Mouse (Mus musculus): ENCODE data around the gene Ninj2. TPM values are rescaled to one million over a fixed set of nuclear protein-coding genes. Genes with fewer than 3 reads are reported as not detected.

Gene Ninj2
- polyA plus RNA-seq, 1 experiment from 2014 or later = not detected

GRCm38 (mm10) chr6:120190912-120191311 lies 97.8 kb downstream of the Ninj2 start:
- ATAC-seq (replicated peaks; ENCODE audit: low FRiP score, low TSS enrichment, low read depth) = no peak
- no peak overlapping the region for H3K27ac ChIP-seq (ENCODE audit: low read depth)

GRCm38 (mm10) chr6:120191396-120192170 lies 98.4 kb downstream of the Ninj2 start:
- ATAC-seq (replicated peaks; ENCODE audit: low FRiP score, low TSS enrichment, low read depth) = no peak
- WGBS = 39% methylated on average over 7 of the region's 7 CpGs
- H3K36me3 ChIP-seq (ENCODE audit: control insufficient read depth, insufficient read depth, low read length) = no peaks in the 10 kb centered on the region
- no peaks in the 10 kb centered on the region for H3K27me3 ChIP-seq (replicated peaks; ENCODE audit: control insufficient read depth, insufficient read depth, low read length)
- no peaks in the 10 kb centered on the region for H3K9me3 ChIP-seq (ENCODE audit: control insufficient read depth, low read length)
- H3K4me1 ChIP-seq (replicated peaks; ENCODE audit: control insufficient read depth, insufficient read depth, low read length) = peaks cover 16% of the 10 kb centered on the region; the same call in 1 of the 2 replicates
- no peak overlapping the region for H3K4me2 ChIP-seq (ENCODE audit: low read length)
- no peak for DNase-seq (ENCODE audit: low spot score)
- no peak overlapping the region for H3K9ac ChIP-seq (ENCODE audit: low read length)
- no peak overlapping the region for H3K27ac ChIP-seq (ENCODE audit: low read depth)
- H3K4me3 ChIP-seq (ENCODE audit: low read depth, low read length) = no peak overlapping the region

More at GRCm38 (mm10) chr6:120190912-120191311, 97.8 kb downstream of the Ninj2 start:
- Histone ChIP-seq H3K36me3 (ENCODE audit: control insufficient read depth, insufficient read depth, low read length) (no peaks in the 10 kb centered on the region), H3K4me1 (replicated peaks; ENCODE audit: control insufficient read depth, insufficient read depth, low read length) (peaks cover 16% of the 10 kb centered on the region; the same call in 1 of the 2 replicates), H3K4me2 (ENCODE audit: low read length) (no peak overlapping the region), H3K9ac (ENCODE audit: low read length) (no peak overlapping the region), H3K4me3 (ENCODE audit: low read depth, low read length) (no peak overlapping the region), H3K9me3 (ENCODE audit: control insufficient read depth, low read length) (no peaks in the 10 kb centered on the region), H3K27me3 (replicated peaks; ENCODE audit: control insufficient read depth, insufficient read depth, low read length) (no peaks in the 10 kb centered on the region)
- DNase-seq (ENCODE audit: low spot score) = no peak
- 28% methylated on average over 4 of the region's 4 CpGs for WGBS

GRCm38 (mm10) chr6:120192211-120192870 lies 99.2 kb downstream of the Ninj2 start:
- no peak overlapping the region for H3K4me3 ChIP-seq (ENCODE audit: low read depth, low read length)
- 28% methylated on average over 14 of the region's 15 CpGs for WGBS

GRCm38 (mm10) chr6:120193174-120193573 lies 100.0 kb downstream of the Ninj2 start:
- ATAC-seq (replicated peaks; ENCODE audit: low FRiP score, low TSS enrichment, low read depth) = no peak
- peaks cover 9% of the 10 kb centered on the region; the same call in 1 of the 2 replicates for H3K4me1 ChIP-seq (replicated peaks; ENCODE audit: control insufficient read depth, insufficient read depth, low read length)
- no peak overlapping the region for H3K9ac ChIP-seq (ENCODE audit: low read length)
- no peaks in the 10 kb centered on the region for H3K36me3 ChIP-seq (ENCODE audit: control insufficient read depth, insufficient read depth, low read length)
- no peaks in the 10 kb centered on the region for H3K9me3 ChIP-seq (ENCODE audit: control insufficient read depth, low read length)
- WGBS = 29% methylated on average over 5 of the region's 5 CpGs
- peak; percentile 72 for DNase-seq (ENCODE audit: low spot score)
- H3K27me3 ChIP-seq (replicated peaks; ENCODE audit: control insufficient read depth, insufficient read depth, low read length) = no peaks in the 10 kb centered on the region
- H3K27ac ChIP-seq (ENCODE audit: low read depth) = no peak overlapping the region
- H3K4me3 ChIP-seq (ENCODE audit: low read depth, low read length) = no peak overlapping the region
- no peak overlapping the region for H3K4me2 ChIP-seq (ENCODE audit: low read length)

More at GRCm38 (mm10) chr6:120192211-120192870, 99.2 kb downstream of the Ninj2 start:
- Histone ChIP-seq H3K4me2 (ENCODE audit: low read length) (0 out of 2 replicates have a peak overlapping the region, but pooled peaks have one; percentile 11), H3K27me3 (replicated peaks; ENCODE audit: control insufficient read depth, insufficient read depth, low read length) (no peaks in the 10 kb centered on the region), H3K27ac (ENCODE audit: low read depth) (no peak overlapping the region), H3K36me3 (ENCODE audit: control insufficient read depth, insufficient read depth, low read length) (no peaks in the 10 kb centered on the region), H3K9ac (ENCODE audit: low read length) (no peak overlapping the region), H3K4me1 (replicated peaks; ENCODE audit: control insufficient read depth, insufficient read depth, low read length) (peaks cover 16% of the 10 kb centered on the region; the same call in 1 of the 2 replicates), H3K9me3 (ENCODE audit: control insufficient read depth, low read length) (no peaks in the 10 kb centered on the region)
- DNase-seq (ENCODE audit: low spot score) (no peak), ATAC-seq (replicated peaks; ENCODE audit: low FRiP score, low TSS enrichment, low read depth) (peak; percentile 53)

GRCm38 (mm10) chr6:120193793-120194192 lies 100.6 kb downstream of the Ninj2 start:
- H3K4me2 ChIP-seq (ENCODE audit: low read length) = no peak overlapping the region
- ATAC-seq (replicated peaks; ENCODE audit: low FRiP score, low TSS enrichment, low read depth) (no peak), DNase-seq (ENCODE audit: low spot score) (no peak)
- no peak overlapping the region for H3K4me3 ChIP-seq (ENCODE audit: low read depth, low read length)
- no peaks in the 10 kb centered on the region for H3K27me3 ChIP-seq (replicated peaks; ENCODE audit: control insufficient read depth, insufficient read depth, low read length)
- no peak overlapping the region for H3K9ac ChIP-seq (ENCODE audit: low read length)
- 50% methylated on average over 1 of the region's 1 CpGs for WGBS
- H3K4me1 ChIP-seq (replicated peaks; ENCODE audit: control insufficient read depth, insufficient read depth, low read length) = 0 out of 2 replicates have a peak, but pooled peaks cover 2% of the 10 kb centered on the region
- H3K27ac ChIP-seq (ENCODE audit: low read depth) = no peak overlapping the region
- no peaks in the 10 kb centered on the region for H3K9me3 ChIP-seq (ENCODE audit: control insufficient read depth, low read length)
- no peaks in the 10 kb centered on the region for H3K36me3 ChIP-seq (ENCODE audit: control insufficient read depth, insufficient read depth, low read length)

GRCm38 (mm10) chr6:120194305-120194704 lies 101.2 kb downstream of the Ninj2 start:
- Histone ChIP-seq H3K27ac (ENCODE audit: low read depth) (no peak overlapping the region), H3K27me3 (replicated peaks; ENCODE audit: control insufficient read depth, insufficient read depth, low read length) (no peaks in the 10 kb centered on the region), H3K9me3 (ENCODE audit: control insufficient read depth, low read length) (no peaks in the 10 kb centered on the region), H3K4me3 (ENCODE audit: low read depth, low read length) (no peak overlapping the region), H3K4me1 (replicated peaks; ENCODE audit: control insufficient read depth, insufficient read depth, low read length) (no peaks in the 10 kb centered on the region), H3K4me2 (ENCODE audit: low read length) (no peak overlapping the region), H3K36me3 (ENCODE audit: control insufficient read depth, insufficient read depth, low read length) (no peaks in the 10 kb centered on the region), H3K9ac (ENCODE audit: low read length) (no peak overlapping the region)
- 54% methylated on average over 10 of the region's 10 CpGs for WGBS
- DNase-seq (ENCODE audit: low spot score) (no peak), ATAC-seq (replicated peaks; ENCODE audit: low FRiP score, low TSS enrichment, low read depth) (no peak)

GRCm38 (mm10) chr6:120194963-120195362 lies 101.8 kb downstream of the Ninj2 start:
- DNase-seq (ENCODE audit: low spot score) (no peak), ATAC-seq (replicated peaks; ENCODE audit: low FRiP score, low TSS enrichment, low read depth) (no peak)
- no peak overlapping the region for H3K4me2 ChIP-seq (ENCODE audit: low read length)
- no peaks in the 10 kb centered on the region for H3K9me3 ChIP-seq (ENCODE audit: control insufficient read depth, low read length)
- 26% methylated on average over 7 of the region's 7 CpGs for WGBS
- H3K36me3 ChIP-seq (ENCODE audit: control insufficient read depth, insufficient read depth, low read length) = no peaks in the 10 kb centered on the region
- no peaks in the 10 kb centered on the region for H3K4me1 ChIP-seq (replicated peaks; ENCODE audit: control insufficient read depth, insufficient read depth, low read length)
- no peak overlapping the region for H3K27ac ChIP-seq (ENCODE audit: low read depth)
- H3K27me3 ChIP-seq (replicated peaks; ENCODE audit: control insufficient read depth, insufficient read depth, low read length) = no peaks in the 10 kb centered on the region
- H3K4me3 ChIP-seq (ENCODE audit: low read depth, low read length) = no peak overlapping the region
- H3K9ac ChIP-seq (ENCODE audit: low read length) = no peak overlapping the region

- Histone ChIP-seq H3K27me3 (replicated peaks; ENCODE audit: control insufficient read depth, insufficient read depth, low read length) (no peaks in the 10 kb centered on the region), H3K4me2 (ENCODE audit: low read length) (no peak overlapping the region), H3K4me3 (ENCODE audit: low read depth, low read length) (no peak overlapping the region), H3K4me1 (replicated peaks; ENCODE audit: control insufficient read depth, insufficient read depth, low read length) (no peaks in the 10 kb centered on the region), H3K27ac (ENCODE audit: low read depth) (no peak overlapping the region), H3K9me3 (ENCODE audit: control insufficient read depth, low read length) (no peaks in the 10 kb centered on the region), H3K9ac (ENCODE audit: low read length) (no peak overlapping the region), H3K36me3 (ENCODE audit: control insufficient read depth, insufficient read depth, low read length) (no peaks in the 10 kb centered on the region)
- ATAC-seq (replicated peaks; ENCODE audit: low FRiP score, low TSS enrichment, low read depth) (no peak), DNase-seq (ENCODE audit: low spot score) (no peak)
- whole genome bisulfite sequencing = 19% methylated on average over 2 of the region's 2 CpGs
These were observed 103.7 kb downstream of the Ninj2 start for GRCm38 (mm10) chr6:120196837-120197236.
